Mouse (Mus musculus) liver, adult 2 months (tissue): ENCODE results near the gene Vps37c.

ENCODE experiments used
- CTCF ChIP-seq: fragments of 200-500 bp; IDR thresholded peaks from 2 replicates; pipeline ENCODE4 v1.5.1; 2011; ENCODE audit warnings: low read depth, low read length, control low read depth
- POLR2A ChIP-seq: fragments of 200-500 bp; IDR thresholded peaks from 2 replicates; pipeline ENCODE4 v1.6.1; 2011; ENCODE audit warnings: low read length, control low read depth; ENCODE audit not compliant: insufficient read depth; ENCODE audit errors: extremely low read depth

GRCm38 (mm10) chr19:10735861-10736260 is 47.3 kb downstream of the Vps37c start:
- TF ChIP-seq CTCF = no peak
- no peak for TF ChIP-seq POLR2A
